Mouse (Mus musculus) mouse trophoblast stem cell (cell line): Measurements from ENCODE around the gene Atp2a1.
"Not testable (repeated sequence)": the region's sequence is repeated elsewhere in the genome, so short reads cannot be mapped to it uniquely, and the experiment has no call there.

Experiments used
- in situ Hi-C, 2 experiments: fragments of 300-500 bp; cut with MseI, MboI; formaldehyde crosslinking; loops; 2 replicates in 1 of 2; 3 replicates in 1 of 2; pipeline ENCODE4 v1.15.1; 2025

Atp2a1 gene

GRCm38 (mm10) chr7:126463004-126463403, at the start of gene Atp2a1:
Gene Atp2a1, minus strand, starts transcription at chr7:126463108.
- in situ Hi-C loops = no loop called here

GRCm38 (mm10) chr7:126511287-126511686, 48.4 kb upstream of the Atp2a1 start:
- in situ Hi-C loops = no loop called here

GRCm38 (mm10) chr7:126507126-126507778, 44.3 kb upstream of the Atp2a1 start:
- in situ Hi-C loops = no loop called here

- in situ Hi-C loops = no loop called here
Measured at GRCm38 (mm10) chr7:126504913-126505312, 42.0 kb upstream of the Atp2a1 start.

GRCm38 (mm10) chr7:126503273-126503878, 40.5 kb upstream of the Atp2a1 start, which contains the start of gene Atxn2l:
Gene Atxn2l, minus strand, starts transcription at chr7:126503437.
- in situ Hi-C loops = no loop called here

- in situ Hi-C loops = no loop called here
Measured at GRCm38 (mm10) chr7:126502751-126503150, 39.8 kb upstream of the Atp2a1 start.

- in situ Hi-C loops = no loop called here
Measured at GRCm38 (mm10) chr7:126502023-126502741, 39.3 kb upstream of the Atp2a1 start.

- in situ Hi-C loops = no loop called here
Measured at GRCm38 (mm10) chr7:126501684-126502022, 38.7 kb upstream of the Atp2a1 start.

GRCm38 (mm10) chr7:126499416-126499815, 36.5 kb upstream of the Atp2a1 start:
- in situ Hi-C loops = no loop called here

- in situ Hi-C loops = no loop called here
Measured at GRCm38 (mm10) chr7:126497966-126498365, 35.1 kb upstream of the Atp2a1 start.

- in situ Hi-C loops = no loop called here
Measured at GRCm38 (mm10) chr7:126496475-126496874, 33.6 kb upstream of the Atp2a1 start.

- in situ Hi-C loops = no loop called here
Measured at GRCm38 (mm10) chr7:126494120-126494519, 31.2 kb upstream of the Atp2a1 start.

GRCm38 (mm10) chr7:126491973-126492372, 29.1 kb upstream of the Atp2a1 start:
- in situ Hi-C loops = no loop called here

- in situ Hi-C loops = no loop called here
Measured at GRCm38 (mm10) chr7:126491005-126491404, 28.1 kb upstream of the Atp2a1 start.

- in situ Hi-C loops = not testable (repeated sequence)
Measured at GRCm38 (mm10) chr7:126487617-126488385, 24.9 kb upstream of the Atp2a1 start.

- in situ Hi-C loops = no loop called here
Measured at GRCm38 (mm10) chr7:126487052-126487483, 24.2 kb upstream of the Atp2a1 start, which contains the start of gene Tufm. Gene Tufm, plus strand, starts transcription at chr7:126487361.

GRCm38 (mm10) chr7:126482392-126482871, 19.5 kb upstream of the Atp2a1 start:
- in situ Hi-C loops = loop anchor here (5.0 kb wide), 1 partner anchor 50 kb away; no protein-coding TSS in a partner anchor

GRCm38 (mm10) chr7:126481699-126482098, 18.8 kb upstream of the Atp2a1 start:
- in situ Hi-C loops = loop anchor here (5.0 kb wide), 1 partner anchor 51 kb away; no protein-coding TSS in a partner anchor

GRCm38 (mm10) chr7:126474993-126475581, 12.2 kb upstream of the Atp2a1 start, which contains the start of gene Sh2b1:
Gene Sh2b1, minus strand, starts transcription at chr7:126475424.
- in situ Hi-C loops = no loop called here

- in situ Hi-C loops = no loop called here
Measured at GRCm38 (mm10) chr7:126474486-126474955, 11.6 kb upstream of the Atp2a1 start.
